Mouse (Mus musculus): ENCODE results near the gene Tob1. TPM values are rescaled to one million over a fixed set of nuclear protein-coding genes. Genes with fewer than 3 reads are reported as not detected.

Gene Tob1
- polyA plus RNA-seq, 1 experiment = 8.0 TPM

DNA sequence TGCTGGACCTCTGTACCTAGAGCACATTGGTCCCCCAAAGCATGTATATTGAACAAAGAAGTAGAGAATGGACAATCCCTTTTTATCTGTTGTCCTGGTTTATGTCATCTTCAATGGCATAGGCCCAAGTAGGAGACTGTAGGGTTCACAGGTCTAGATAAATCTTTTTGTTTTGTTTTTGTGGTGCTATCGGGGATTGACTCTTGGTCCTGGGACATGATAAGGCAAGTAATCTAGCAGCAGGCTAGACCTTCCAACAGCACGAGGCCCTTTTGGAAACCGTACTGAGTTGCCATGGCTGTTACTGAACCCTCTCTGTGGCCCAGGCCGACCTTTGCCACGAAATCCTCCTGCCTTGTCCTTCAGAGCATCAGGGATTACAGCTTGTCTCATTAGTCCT lies 28.1 kb upstream of the Tob1 start:
- no peak for TF ChIP-seq GATA1 (IDR thresholded peaks at IDR 0.05; ENCODE audit: low read length)

DNA sequence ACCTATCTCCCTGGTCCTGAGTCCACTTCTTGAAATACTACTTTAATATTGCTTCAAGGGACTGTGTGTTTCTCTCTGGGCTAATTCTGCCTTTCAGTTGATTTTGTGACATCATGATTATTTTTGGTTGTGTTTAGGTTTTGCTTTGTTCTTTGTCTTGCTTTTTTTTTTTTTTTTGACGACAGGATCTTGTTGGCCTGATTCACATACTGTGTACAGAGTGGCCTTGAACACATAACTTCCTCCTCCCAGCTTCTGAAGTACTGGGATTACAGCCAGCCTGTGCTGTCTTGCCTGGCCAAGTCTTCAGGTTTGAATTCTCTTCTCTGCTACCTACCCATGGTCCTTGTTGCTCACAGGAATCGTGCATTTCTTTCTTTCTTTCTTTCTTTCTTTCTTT lies 27.6 kb upstream of the Tob1 start:
- TF ChIP-seq GATA1 (IDR thresholded peaks at IDR 0.05; ENCODE audit: low read length) = no peak

DNA sequence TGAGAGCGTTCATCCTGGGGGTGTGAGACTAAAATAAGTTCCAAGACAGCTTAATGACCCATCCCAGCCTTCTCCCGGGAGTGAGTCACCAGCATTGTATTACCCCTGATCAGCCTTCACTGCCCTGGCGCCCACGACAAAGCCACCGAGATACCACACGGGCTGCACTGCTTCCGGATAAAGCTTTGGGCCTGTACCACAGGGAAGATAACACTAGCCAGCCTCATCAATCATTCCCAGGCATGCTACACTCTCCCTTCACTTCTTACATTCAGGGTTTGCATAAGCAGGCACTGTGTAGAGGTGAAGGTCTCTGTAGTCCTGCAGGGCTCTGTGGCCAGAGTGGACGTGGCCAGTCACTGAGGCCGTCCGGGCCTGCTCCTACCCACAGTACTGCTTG lies 21.7 kb upstream of the Tob1 start:
- TF ChIP-seq GATA1 (IDR thresholded peaks at IDR 0.05; ENCODE audit: low read length) = peak; percentile 57

DNA sequence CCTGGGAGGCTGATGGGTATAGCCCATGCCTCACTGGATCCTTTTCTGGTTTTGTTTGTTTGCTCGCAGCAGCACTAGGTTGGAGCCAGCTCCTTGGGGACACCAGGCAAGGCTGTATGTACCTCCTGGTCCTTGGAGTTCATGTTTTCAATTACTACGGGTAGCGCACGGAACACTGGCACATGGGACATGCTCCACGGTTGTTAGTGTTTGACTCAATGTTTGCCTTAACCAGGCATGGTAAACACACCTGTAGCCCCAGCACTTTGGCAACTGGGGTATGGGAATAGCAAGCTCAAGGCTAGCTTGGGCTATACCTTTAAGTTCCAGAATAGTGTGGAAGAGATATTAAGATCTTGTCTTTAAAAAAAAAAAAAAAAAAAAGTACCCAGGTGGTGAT lies 20.6 kb upstream of the Tob1 start:
- TF ChIP-seq GATA1 (IDR thresholded peaks at IDR 0.05; ENCODE audit: low read length) = no peak

DNA sequence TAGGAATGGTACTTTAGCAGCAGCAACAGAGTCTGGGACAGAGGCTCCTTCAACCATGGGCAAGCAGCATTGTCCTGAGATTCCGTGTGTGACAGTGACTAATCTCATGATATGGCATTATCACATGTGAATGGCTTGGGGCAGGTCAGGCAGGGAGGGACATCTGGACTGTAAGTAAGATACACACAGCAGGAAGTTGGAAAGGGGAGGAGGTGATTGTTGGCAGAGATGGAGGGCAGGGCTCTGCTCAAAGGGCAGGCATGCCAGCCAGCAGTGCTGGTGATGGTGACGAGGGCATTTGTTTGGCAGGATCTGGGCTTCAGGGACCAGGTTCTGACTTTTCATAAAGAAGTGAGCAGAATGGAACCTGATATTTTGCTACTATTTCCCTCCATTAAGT lies 18.1 kb upstream of the Tob1 start:
- no peak for TF ChIP-seq GATA1 (IDR thresholded peaks at IDR 0.05; ENCODE audit: low read length)

DNA sequence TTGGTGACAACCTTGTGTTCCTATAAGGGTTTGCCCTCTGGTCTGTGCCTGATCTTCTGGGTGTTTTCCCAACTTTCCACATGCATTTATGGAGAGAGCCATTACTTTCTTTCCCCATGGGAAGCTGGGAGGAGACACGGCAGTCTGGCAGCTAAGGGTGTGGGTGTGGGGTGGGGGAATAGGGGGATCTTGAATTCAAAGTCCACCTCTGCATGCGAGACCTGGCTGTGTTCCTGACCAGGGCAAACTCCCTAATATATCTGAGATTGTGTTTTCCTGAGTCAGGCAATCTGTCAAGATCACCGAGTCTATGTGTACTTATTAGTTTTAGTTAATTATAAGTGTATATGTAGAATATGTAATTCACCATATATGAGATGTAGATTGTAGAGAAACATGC lies 14.9 kb upstream of the Tob1 start:
- TF ChIP-seq GATA1 (IDR thresholded peaks at IDR 0.05; ENCODE audit: low read length) = no peak

DNA sequence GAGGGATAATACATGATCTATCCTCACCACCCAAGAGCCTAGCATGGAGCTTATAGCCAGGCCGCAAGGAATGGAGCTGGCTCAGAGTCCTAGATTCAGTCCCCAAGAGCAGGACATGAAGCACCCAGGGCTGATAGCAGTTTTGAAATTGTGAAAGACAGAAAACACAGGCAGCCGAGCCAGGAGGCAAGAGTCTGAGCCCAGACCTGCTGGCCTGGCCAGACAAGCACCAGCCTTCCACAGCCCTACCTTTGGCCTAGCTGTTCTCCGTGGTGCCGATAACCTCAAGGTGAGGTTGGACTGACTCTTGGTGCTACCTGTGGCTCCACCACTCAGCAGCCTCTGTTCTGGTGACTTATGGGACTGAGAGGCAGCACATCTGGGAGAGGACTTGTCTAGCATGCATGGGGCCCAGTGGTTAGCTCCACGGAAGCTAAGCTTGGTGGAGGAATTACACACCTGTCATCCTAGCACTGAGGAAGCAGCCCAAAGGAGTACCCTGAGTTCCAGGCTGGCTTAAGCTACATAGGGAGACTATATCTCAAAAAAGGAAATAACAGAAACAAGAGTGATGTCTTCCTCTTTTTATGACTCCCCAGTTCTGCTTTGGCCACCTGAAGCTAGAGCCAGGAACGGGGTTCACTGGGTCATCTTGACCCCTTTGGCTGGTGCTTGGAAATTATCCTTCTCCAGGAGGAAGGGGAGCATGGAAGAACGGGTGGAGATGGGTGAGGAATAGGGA lies 12.7 kb upstream of the Tob1 start:
- no peak for TF ChIP-seq GATA1 (IDR thresholded peaks at IDR 0.05; ENCODE audit: low read length)

DNA sequence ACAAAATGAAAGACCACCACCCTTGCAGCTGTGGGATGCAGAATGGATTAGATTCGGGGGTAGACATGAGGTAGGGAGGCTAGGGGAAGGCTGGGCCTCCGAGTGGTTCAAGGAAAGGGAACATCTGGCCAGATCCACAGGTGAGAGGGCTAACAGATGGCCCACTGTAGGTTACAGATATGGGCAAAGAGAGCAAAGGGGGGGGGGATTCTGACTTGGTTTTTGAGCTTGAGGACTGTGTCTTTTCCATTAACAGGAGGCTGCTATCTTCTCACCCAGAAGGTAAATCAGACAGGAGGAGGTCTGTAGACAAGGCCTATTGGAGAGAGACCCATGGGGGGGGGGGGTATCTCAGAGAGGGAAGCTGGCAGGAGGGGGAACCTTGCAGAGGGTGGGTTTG lies 11.5 kb upstream of the Tob1 start:
- TF ChIP-seq GATA1 (IDR thresholded peaks at IDR 0.05; ENCODE audit: low read length) = no peak

DNA sequence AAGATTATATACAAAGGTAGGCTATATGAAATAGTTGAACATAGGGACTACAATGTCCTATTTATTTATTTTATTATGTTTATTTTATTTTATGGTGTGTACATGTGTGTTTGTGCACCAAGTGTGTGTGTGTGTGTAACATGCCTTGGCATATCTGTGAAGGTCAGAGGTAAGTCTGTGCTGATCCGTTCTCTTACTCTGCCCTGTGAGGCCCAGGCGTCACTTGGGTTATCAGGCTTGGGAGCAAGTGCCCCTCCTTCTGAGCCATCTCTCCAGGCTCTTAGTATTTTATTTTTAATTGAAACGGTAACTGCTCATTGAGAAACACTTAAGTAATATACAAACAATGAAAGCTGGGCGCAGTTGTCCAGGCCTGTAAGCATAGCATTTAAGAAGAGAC lies 10.8 kb upstream of the Tob1 start:
- no peak for TF ChIP-seq GATA1 (IDR thresholded peaks at IDR 0.05; ENCODE audit: low read length)

DNA sequence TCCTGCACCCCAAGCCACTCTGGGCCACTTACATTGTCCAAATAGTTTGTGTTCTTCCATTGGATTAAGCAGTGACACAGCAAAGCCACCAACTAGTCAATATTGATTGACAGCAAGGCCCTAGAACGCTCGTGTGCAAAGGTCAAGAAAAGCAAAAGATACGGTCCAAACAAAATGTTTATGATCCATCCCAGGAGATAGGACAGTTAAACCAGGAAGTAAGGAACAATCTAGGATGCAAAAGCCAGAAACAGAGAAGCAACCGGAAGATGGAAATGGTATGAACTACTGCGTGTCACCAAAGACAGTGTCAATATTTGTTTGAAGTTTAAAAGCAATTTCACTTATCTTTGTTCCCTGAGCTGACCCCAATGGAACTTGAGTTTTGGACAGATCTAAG lies 9.1 kb upstream of the Tob1 start:
- TF ChIP-seq GATA1 (IDR thresholded peaks at IDR 0.05; ENCODE audit: low read length) = no peak

DNA sequence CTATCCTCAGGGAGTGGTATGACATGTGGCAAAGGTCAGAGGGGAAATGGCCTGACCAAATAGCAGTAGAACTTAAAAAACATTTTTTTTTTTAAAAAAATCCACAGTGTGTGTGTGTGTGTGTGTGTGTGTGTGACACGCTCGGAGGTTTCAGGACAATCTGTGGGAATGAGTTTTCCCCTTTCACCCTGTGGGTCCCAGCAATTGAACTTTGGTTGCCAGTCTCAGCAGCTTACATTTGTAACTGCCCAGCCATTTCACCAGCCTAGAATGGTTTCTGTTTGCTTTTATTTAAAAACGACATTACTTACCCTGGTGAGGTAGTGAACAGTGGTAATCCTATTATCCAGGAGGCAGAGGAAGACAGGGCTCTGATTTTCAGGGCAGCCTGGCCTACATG lies 8.2 kb upstream of the Tob1 start:
- TF ChIP-seq GATA1 (IDR thresholded peaks at IDR 0.05; ENCODE audit: low read length) = no peak

DNA sequence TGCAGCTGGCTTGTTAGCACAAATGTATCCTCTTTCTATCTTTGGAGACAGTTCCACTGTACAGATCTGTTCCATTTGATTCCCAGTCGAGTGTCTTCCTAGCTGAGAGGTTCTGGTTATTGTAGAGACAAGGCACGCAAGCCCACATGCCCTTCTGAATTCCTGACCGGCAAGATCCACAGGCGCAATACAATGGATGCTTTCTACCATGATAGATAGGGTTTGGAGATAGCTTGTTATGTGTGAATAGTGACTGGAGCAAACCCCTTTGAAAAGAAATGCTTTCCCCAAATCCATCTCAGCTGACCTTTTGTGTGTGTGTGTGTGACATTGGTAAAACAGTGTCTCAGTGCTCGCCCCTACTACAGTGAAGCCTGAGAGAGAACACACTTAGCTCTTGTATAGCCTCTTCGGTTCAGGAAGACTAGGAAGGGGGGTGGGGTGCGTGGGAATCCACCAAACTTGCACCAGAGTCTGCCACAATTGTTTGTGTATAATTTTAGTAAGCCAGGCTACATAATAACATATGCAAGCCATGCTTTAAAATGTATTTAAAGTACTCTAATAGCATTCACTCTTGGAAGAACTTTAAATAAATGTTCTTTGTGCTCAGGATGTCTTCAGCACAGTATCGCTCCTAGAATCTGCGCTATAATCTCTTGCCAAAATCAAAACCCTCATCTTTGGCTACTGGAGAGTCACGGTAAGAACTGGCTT lies 4.7 kb upstream of the Tob1 start:
- TF ChIP-seq GATA1 (IDR thresholded peaks at IDR 0.05; ENCODE audit: low read length) = no peak

DNA sequence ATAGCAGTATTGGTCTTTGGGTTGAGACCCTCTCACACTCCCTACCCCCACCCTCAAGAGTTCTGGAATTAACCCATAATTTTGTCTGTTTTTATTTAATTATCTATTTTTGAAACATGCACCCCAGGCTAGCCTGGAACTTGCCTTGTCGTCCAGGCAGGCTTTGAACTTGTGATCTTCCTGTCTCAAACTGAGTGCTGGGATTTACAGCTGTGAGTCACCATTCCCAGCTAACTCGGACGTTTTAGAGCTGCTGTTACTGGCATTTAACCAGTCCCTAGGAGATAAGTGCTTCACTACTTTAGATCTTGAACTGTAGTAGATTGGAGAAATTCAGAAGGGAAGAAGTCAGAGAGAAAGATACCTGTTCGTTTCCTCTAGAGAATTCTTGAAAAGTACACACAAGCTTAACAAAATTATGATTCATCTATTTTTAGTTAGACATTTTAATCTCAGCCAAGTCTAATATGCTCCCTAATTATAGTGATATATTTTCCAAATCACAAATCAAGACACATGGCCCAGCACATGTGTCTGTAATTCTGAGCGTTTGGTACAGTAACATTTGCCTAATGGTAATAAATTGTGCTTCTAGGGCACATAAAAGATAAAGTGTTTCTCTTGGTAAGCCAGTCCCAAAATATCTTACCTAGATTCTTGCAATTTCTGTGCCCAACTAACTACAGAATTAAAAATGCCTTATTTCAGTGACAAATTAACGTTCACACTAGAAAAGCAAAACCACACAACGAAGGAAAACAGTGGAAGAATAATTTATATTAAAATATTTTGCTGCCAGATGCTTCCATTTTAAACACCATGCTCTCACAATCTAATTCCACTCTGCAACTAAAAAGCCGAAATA lies 2.2 kb upstream of the Tob1 start:
- TF ChIP-seq GATA1 (IDR thresholded peaks at IDR 0.05; ENCODE audit: low read length) = no peak

DNA sequence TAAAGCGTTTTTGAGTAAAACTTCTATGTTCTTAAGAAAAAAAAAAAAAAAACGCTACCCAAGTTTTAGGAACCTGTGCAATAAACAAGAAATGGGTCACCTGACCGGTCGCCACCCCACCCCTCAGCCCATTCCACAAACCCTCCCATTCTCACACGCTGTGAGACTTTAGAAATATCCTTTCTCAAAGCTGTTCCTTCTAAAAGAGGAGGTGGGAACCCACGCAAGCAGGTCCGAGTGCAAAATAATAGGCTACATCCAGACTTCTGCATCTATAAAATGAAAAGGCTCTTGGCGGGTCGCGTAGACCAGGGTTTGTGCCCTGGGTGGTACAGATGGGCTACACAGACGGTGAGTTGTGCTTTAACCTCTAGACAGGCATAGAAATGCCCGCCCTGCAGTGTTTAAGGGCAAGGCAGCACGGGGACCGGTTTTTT lies 1.5 kb upstream of the Tob1 start:
- TF ChIP-seq GATA1 (IDR thresholded peaks at IDR 0.05; ENCODE audit: low read length) = no peak

DNA sequence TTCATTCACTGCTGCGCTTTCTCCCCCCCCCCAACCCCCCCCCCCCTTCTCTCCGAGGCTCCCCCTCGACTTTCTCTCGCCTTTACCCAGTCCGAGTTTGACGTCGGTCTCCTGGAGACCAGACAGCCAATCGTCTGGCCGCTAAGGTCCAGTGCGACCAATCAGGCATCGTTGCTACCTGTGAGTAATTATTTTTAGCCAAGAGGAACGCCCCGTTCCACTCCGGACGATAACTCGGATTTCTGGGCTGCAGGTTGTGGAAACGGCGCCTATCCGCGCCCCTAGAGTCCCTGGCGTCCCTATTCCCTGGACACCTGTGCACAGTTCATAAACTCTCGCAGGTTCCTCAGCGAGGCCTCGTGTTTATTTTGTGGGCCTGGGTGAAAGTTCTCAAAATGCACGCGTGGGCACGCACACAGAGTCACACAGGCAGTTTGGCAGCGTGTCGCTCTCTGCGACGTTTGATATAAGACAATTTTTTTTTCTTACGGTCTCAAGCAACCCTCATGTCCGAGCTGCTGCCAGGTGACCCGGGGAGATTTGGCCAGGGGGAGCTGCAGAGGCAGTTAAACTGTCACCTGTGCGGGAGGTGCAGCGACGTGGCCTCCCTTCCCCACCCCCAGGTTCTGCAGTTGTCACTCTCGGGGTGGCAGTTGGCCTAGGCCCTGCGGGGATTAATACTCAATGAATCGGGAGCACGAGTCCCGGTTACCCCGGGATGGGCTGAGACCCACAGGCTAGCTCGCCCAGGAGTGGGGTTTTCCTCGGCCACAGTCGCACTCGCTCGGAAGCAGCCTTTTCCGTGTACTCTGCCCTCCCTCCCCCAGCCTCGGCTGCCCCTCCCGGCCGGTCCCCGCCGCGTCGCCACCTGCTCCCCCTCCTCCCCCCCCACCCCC lies 815 bp upstream of the Tob1 start:
- TF ChIP-seq GATA1 (IDR thresholded peaks at IDR 0.05; ENCODE audit: low read length) = no peak

Measured in G1E-ER4 (cell line).